Mouse (Mus musculus): Measurements from ENCODE around the gene Myh2. TPM values are rescaled to one million over a fixed set of nuclear protein-coding genes. Genes with fewer than 3 reads are reported as not detected.

The Myh2 gene
- total and polyA plus RNA-seq, 2 experiments, result 3.0 TPM; not detected in 1

GRCm38 (mm10) chr11:67236799-67237198, 66.0 kb downstream of the Myh2 start:
- no peaks in the 10 kb centered on the region for H3K27me3 ChIP-seq (ENCODE audit: control insufficient read depth, insufficient read depth, low read length)
- TF ChIP-seq CTCF (IDR thresholded peaks at IDR 0.05; ENCODE audit: low read depth, low read length) (no peak), POLR2A (IDR thresholded peaks at IDR 0.05; ENCODE audit: extremely low read depth, insufficient read depth, low read length) (no peak)
- no peak for DNase-seq (ENCODE audit: extremely low read depth, low read depth, low spot score)
- H3K79me2 ChIP-seq (ENCODE audit: control insufficient read depth, insufficient read depth, low read length), result no peaks in the 10 kb centered on the region
- H3K4me3 ChIP-seq (ENCODE audit: insufficient read depth, low read depth, low read length), result no peak overlapping the region
- H3K36me3 ChIP-seq (ENCODE audit: control insufficient read depth, insufficient read depth, low read length), result no peaks in the 10 kb centered on the region
- WGBS, result 83% methylated on average over 9 of the region's 9 CpGs
- no peak overlapping the region for H3K9ac ChIP-seq (ENCODE audit: low read depth, low read length)
- no peak overlapping the region for H3K27ac ChIP-seq (replicated peaks; ENCODE audit: insufficient read depth, low read depth, low read length)
- peaks cover 10% of the 10 kb centered on the region; the same call in 1 of the 2 replicates for H3K4me1 ChIP-seq (ENCODE audit: control insufficient read depth, insufficient read depth, low read length)

DNA sequence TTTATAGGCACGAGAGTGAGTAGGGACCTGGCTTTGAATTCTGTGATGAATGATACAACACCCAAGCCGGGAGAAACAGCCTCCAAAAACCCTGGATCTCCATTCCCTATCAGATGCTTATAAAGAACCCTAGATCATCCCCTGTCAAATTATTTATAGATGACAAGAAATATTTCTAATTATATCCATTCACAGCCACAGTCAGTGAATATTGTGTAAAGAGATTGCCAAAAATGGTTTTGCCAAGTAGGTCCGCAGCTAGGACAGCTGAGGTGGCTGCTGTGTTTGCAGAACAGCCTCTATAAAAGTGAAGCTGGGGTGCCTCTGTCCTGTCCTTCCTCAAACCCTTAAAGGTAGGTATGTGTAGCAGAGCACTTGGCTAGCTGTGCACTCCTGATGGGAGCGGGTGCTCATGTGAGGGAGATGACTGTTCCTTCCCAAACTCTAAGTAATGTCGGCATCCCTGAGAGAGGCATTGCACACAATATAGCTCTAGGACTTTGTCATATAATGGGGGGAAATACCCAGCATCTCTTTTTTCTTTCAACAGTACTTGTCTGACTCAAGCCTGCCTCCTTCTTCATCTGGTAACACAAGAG, 66.8 kb downstream of the Myh2 start, which contains the start of gene Myh4:
Gene Myh4 (plus strand): TSS at position 549 of the 599 bp plus-strand sequence.
- Histone ChIP-seq H3K27me3 (ENCODE audit: control insufficient read depth, insufficient read depth, low read length) (no peaks in the 10 kb centered on the region), H3K27ac (replicated peaks; ENCODE audit: insufficient read depth, low read depth, low read length) (no peak within 1 kb of the TSS), H3K4me3 (ENCODE audit: insufficient read depth, low read depth, low read length) (no peak within 1 kb of the TSS), H3K4me1 (ENCODE audit: control insufficient read depth, insufficient read depth, low read length) (peaks cover 10% of the 10 kb centered on the region; the same call in 1 of the 2 replicates), H3K36me3 (ENCODE audit: control insufficient read depth, insufficient read depth, low read length) (no peaks in the 10 kb centered on the region), H3K79me2 (ENCODE audit: control insufficient read depth, insufficient read depth, low read length) (no peaks in the 10 kb centered on the region), H3K9ac (ENCODE audit: low read depth, low read length) (no peak within 1 kb of the TSS)
- DNase-seq (ENCODE audit: extremely low read depth, low read depth, low spot score), result no peak
- TF ChIP-seq CTCF (IDR thresholded peaks at IDR 0.05; ENCODE audit: low read depth, low read length) (no peak), POLR2A (IDR thresholded peaks at IDR 0.05; ENCODE audit: extremely low read depth, insufficient read depth, low read length) (no peak)
- WGBS, result 74% methylated on average over 5 of the region's 5 CpGs

DNA sequence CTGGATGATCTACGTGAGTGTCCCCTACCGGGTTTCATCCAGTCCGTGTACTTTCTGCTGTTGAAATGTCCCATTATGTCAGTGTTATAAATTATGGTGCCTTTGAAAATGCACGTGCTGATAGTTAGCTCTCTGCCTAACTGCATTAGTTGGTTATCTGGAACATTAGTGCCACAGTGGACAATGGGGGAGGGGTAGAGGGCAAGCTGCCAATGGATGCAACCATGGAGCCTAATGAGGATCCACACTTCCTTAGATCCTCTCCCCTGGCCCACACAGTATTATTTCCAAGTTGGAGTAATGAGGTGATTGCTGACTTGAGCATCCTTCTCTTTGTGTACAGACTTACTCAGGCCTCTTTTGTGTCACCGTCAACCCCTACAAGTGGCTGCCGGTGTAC, 70.2 kb downstream of the Myh2 start:
- Histone ChIP-seq H3K27me3 (ENCODE audit: control insufficient read depth, insufficient read depth, low read length) (no peaks in the 10 kb centered on the region), H3K4me1 (ENCODE audit: control insufficient read depth, insufficient read depth, low read length) (peaks cover 10% of the 10 kb centered on the region; the same call in 1 of the 2 replicates), H3K27ac (replicated peaks; ENCODE audit: insufficient read depth, low read depth, low read length) (no peak overlapping the region), H3K79me2 (ENCODE audit: control insufficient read depth, insufficient read depth, low read length) (no peaks in the 10 kb centered on the region), H3K36me3 (ENCODE audit: control insufficient read depth, insufficient read depth, low read length) (no peaks in the 10 kb centered on the region), H3K4me3 (ENCODE audit: insufficient read depth, low read depth, low read length) (no peak overlapping the region), H3K9ac (ENCODE audit: low read depth, low read length) (no peak overlapping the region)
- no peak for DNase-seq (ENCODE audit: extremely low read depth, low read depth, low spot score)
- TF ChIP-seq CTCF (IDR thresholded peaks at IDR 0.05; ENCODE audit: low read depth, low read length), result no peak
- no peak for TF ChIP-seq POLR2A (IDR thresholded peaks at IDR 0.05; ENCODE audit: extremely low read depth, insufficient read depth, low read length)
- 89% methylated on average over 6 of the region's 6 CpGs for WGBS

Other genes with a start within 250 kb of the Myh2 start
- not detected in 2 replicates for gene Tmem238l, start 214.4 kb upstream of the Myh2 start, total RNA-seq (2014; rRNA removed)
- gene Tmem238l, start 214.4 kb upstream of the Myh2 start, polyA plus RNA-seq (2012; rRNA removed), result not detected in 2 replicates
- 6.6 and 8.7 TPM in 2 replicates for gene Tmem220, start 145.9 kb upstream of the Myh2 start, total RNA-seq (2014; rRNA removed)
- 9.5 and 9.9 TPM in 2 replicates for gene Tmem220, start 145.9 kb upstream of the Myh2 start, polyA plus RNA-seq (2012; rRNA removed)
- 25.2 and 36.5 TPM in 2 replicates for gene Adprm, start 118.4 kb upstream of the Myh2 start, total RNA-seq (2014; rRNA removed)
- 10.8 and 14.0 TPM in 2 replicates for gene Adprm, start 118.4 kb upstream of the Myh2 start, polyA plus RNA-seq (2012; rRNA removed)
- gene Sco1, start 118.4 kb upstream of the Myh2 start, total RNA-seq (2014; rRNA removed), result 10.5 and 11.5 TPM in 2 replicates
- gene Sco1, start 118.4 kb upstream of the Myh2 start, polyA plus RNA-seq (2012; rRNA removed), result 4.8 and 5.5 TPM in 2 replicates
- not detected in 2 replicates for gene Myh3, start 92.7 kb upstream of the Myh2 start, total RNA-seq (2014; rRNA removed)
- gene Myh3, start 92.7 kb upstream of the Myh2 start, polyA plus RNA-seq (2012; rRNA removed), result not detected in 2 replicates
- 3.2 TPM in 1 of 2 replicates, not detected in the other for gene Myh1, start 29.0 kb downstream of the Myh2 start, total RNA-seq (2014; rRNA removed)
- gene Myh1, start 29.0 kb downstream of the Myh2 start, polyA plus RNA-seq (2012; rRNA removed), result not detected in 2 replicates
- gene Myh4, start 67.0 kb downstream of the Myh2 start, total RNA-seq (2014; rRNA removed), result 1.9 TPM in 1 of 2 replicates, not detected in the other
- not detected in 2 replicates for gene Myh4, start 67.0 kb downstream of the Myh2 start, polyA plus RNA-seq (2012; rRNA removed)
- not detected in 2 replicates for gene Myh8, start 106.1 kb downstream of the Myh2 start, total RNA-seq (2014; rRNA removed)
- gene Myh8, start 106.1 kb downstream of the Myh2 start, polyA plus RNA-seq (2012; rRNA removed), result not detected in 2 replicates
- not detected in 2 replicates for gene Myh13, start 150.6 kb downstream of the Myh2 start, total RNA-seq (2014; rRNA removed)
- gene Myh13, start 150.6 kb downstream of the Myh2 start, polyA plus RNA-seq (2012; rRNA removed), result not detected in 2 replicates